Mouse (Mus musculus): Measurements from ENCODE around the gene Ubqln4.
"Not testable (repeated sequence)": the region's sequence is repeated elsewhere in the genome, so short reads cannot be mapped to it uniquely, and the experiment has no call there.

The Ubqln4 gene

GRCm38 (mm10) chr3:88596547-88596946 is 43.0 kb downstream of the Ubqln4 start:
- not testable (repeated sequence) for DNase-seq (ENCODE audit: low read depth, low spot score)

GRCm38 (mm10) chr3:88602466-88602865 is 48.9 kb downstream of the Ubqln4 start:
- no peak for DNase-seq (ENCODE audit: low read depth, low spot score)

- DNase-seq (ENCODE audit: low read depth, low spot score): no peak
Measured at GRCm38 (mm10) chr3:88603714-88604161, 50.2 kb downstream of the Ubqln4 start.

- DNase-seq (ENCODE audit: low read depth, low spot score): no peak
Measured at GRCm38 (mm10) chr3:88604863-88605262, 51.3 kb downstream of the Ubqln4 start.

- not testable (repeated sequence) for DNase-seq (ENCODE audit: low read depth, low spot score)
Measured at GRCm38 (mm10) chr3:88605666-88606065, 52.1 kb downstream of the Ubqln4 start, which contains the start of gene Arhgef2. Gene Arhgef2 (plus strand): TSS chr3:88605966.

- no peak for DNase-seq (ENCODE audit: low read depth, low spot score)
Measured at GRCm38 (mm10) chr3:88607065-88607757, 53.7 kb downstream of the Ubqln4 start.

- DNase-seq (ENCODE audit: low read depth, low spot score): no peak
Measured at GRCm38 (mm10) chr3:88607758-88608138, 54.2 kb downstream of the Ubqln4 start.

- no peak for DNase-seq (ENCODE audit: low read depth, low spot score)
Measured at GRCm38 (mm10) chr3:88609066-88609465, 55.5 kb downstream of the Ubqln4 start.

- no peak for DNase-seq (ENCODE audit: low read depth, low spot score)
Measured at GRCm38 (mm10) chr3:88614418-88614817, 60.9 kb downstream of the Ubqln4 start.

- no peak for DNase-seq (ENCODE audit: low read depth, low spot score)
Measured at GRCm38 (mm10) chr3:88615117-88615516, 61.6 kb downstream of the Ubqln4 start.

GRCm38 (mm10) chr3:88615902-88616391 is 62.4 kb downstream of the Ubqln4 start:
- DNase-seq (ENCODE audit: low read depth, low spot score): no peak

- DNase-seq (ENCODE audit: low read depth, low spot score): no peak
Measured at GRCm38 (mm10) chr3:88616951-88617500, 63.5 kb downstream of the Ubqln4 start.

- DNase-seq (ENCODE audit: low read depth, low spot score): no peak
Measured at GRCm38 (mm10) chr3:88618074-88618871, 64.7 kb downstream of the Ubqln4 start.
